Mouse (Mus musculus) thymus, postnatal 0 days (tissue): Measurements from ENCODE around the gene Hoxa9. TPM values are rescaled to one million over a fixed set of nuclear protein-coding genes. Genes with fewer than 3 reads are reported as not detected.

ENCODE experiments used
- DNase-seq: peaks from one replicate; pipeline ENCODE4 v3.0.0-alpha.2; 2015; ENCODE audit warnings: low spot score
- polyA plus RNA-seq: library from polyadenylated mRNA; unstranded; fragments of >200 nt; fragmentation: Nextera tagmentation; extraction: Ambion mirVana; gene quantifications from 2 replicates; pipeline ENCODE4 v1.2.1, GENCODE M21; 2015

Hoxa9 gene
- polyA plus RNA-seq, 1 experiment from 2014 or later = 0.81 TPM

- DNase-seq = no peak
These were observed 1.1 kb downstream of the Hoxa9 start for GRCm38 (mm10) chr6:52229558-52230416.

DNA sequence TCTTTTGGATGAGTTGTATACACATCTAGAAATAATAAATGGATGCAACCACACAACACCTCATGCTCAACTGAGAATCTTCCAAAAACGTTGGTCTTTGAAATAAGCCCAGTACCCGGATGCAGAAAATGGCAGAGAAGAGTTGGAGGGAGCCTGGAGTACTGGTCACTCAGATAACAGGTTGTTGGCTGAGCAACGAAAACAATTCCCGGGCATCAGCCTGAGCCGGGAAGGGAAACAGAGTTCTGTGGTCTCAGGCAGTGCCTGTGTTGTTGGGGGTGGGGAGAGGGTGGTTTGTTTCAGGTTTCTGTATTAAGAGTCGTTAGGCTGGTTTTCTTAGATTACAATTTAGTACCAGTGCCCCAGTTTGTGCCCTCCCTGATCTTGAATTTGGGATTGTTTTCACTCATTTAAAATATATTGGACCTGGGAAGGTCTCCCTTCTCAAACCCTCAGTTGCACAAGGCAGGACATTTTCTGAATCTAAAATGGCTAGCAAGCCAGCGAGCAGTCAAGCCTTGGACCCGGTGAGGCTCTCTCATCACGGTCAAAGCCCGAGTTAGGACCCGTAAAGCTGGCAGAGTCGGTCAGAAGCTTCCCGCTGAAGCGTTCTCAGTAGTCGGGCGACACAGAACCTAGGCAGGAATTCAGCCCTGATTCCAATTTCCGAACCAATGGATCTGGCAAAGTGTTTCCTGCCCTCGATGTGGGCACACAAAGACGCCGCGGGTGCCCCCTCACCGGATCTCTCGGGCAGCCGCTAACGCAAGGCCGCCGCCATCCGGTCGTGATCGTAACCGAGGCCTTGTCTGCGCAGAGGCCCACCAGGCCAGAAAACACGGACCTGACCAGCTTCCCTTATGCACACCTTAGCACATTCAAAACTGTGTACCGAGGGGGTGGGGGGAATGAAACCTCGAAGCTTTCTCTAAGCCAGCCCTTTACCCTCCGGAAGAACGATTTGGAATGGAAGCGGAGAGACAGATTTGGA lies 2.1 kb downstream of the Hoxa9 start:
- DNase-seq = no peak

- DNase-seq = no peak
These were observed 3.2 kb downstream of the Hoxa9 start for GRCm38 (mm10) chr6:52227470-52228222.

DNA sequence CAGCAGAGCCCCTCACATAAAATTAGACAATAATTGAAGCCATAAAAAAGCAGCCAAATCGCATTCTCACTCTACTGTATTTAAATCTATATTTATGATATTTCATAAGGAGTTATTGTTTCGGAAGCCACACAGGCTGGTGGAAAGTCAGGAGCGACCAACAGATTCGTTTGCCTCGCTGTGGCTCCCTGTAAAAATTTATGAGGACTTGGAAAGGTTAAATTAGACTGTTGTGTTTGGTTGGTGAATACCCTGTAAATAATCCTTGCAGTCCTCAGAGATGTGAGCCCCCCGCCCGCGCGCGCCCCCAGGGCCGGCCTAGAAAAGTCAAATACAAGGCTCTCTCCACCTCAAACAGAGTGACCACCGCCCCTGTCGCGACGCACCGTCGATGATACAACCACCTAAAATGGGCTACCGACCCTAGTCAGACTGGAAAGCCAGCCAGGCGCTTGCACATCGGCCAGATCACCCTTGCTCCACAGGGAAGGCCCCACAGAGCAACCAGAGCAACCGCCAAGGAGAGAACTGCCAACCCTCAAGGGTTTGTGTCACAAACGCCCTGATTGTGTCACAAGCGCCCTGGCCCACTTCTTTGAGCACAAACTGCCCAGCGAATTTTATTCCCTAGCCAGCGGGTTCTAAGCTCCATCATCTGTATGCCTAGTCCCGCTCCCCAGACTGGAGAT lies 4.2 kb downstream of the Hoxa9 start:
- no peak for DNase-seq

GRCm38 (mm10) chr6:52225612-52226568 lies 5.0 kb downstream of the Hoxa9 start:
- no peak for DNase-seq

DNA sequence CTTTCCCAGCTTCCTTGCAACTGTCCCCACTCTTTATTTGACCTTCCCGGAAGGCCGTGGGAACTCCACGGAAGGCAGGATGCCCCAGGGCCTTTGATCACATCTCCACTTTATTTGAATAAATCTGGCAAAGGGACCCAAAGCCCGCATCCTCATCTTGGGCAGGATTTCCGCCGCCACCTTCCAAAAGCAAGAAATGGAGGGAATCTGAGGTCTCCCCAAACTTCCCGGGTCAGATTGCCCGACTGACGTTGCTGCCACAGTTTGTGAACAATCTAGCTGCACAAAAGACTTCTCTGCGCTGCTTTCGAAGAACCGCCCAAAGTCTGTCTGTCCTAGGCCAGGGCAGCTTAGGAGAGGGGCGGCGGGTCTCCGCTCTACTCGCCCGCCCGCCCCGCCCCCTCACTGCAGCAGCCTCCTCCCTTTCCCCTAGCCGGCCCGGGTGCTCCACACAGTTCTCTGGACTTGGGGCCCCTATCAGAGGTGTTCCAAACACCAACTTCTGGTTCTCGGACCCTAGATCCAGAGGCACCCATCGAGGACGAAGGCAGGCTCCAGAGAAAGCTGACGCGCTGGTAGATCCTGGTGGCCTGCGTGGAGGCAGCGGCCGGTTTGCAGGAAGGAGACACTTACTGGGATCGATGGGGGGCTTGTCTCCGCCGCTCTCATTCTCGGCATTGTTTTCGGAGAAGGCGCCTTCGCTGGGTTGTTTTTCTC lies 5.8 kb downstream of the Hoxa9 start:
- DNase-seq = no peak

DNA sequence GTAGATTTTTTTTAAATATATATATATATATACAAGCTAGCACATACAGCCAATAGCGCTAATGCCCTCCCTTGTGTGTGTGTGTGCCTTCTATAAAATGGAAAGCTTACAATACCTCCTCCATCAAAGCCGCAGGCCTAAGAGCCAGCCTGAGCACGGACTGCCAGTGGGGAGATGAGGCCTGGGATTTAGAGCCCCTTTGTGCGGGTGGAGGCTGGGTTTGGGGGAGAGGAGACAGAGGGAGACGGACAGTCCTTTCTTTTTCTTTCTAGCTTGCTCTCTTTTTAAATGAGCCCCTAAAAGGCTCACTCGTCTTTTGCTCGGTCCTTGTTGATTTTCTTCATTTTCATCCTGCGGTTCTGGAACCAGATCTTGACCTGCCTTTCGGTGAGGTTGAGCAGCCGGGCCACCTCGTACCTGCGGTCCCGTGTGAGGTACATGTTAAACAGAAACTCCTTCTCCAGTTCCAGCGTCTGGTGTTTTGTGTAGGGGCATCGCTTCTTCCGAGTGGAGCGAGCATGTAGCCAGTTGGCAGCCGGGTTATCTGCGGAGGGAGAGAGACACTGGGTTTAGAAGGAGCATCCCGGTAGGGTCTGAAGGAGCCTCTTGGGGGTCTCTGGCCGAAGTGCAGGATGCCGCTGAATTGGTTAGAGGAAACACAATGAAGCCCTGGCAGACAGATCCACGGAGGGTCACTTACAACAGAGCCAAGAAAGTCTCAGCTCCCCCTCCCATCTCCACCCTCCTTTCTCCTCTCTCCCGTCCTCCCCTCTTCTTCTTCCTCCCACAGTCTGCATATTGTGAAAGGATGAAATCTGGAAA lies 6.7 kb downstream of the Hoxa9 start:
- no peak for DNase-seq

DNA sequence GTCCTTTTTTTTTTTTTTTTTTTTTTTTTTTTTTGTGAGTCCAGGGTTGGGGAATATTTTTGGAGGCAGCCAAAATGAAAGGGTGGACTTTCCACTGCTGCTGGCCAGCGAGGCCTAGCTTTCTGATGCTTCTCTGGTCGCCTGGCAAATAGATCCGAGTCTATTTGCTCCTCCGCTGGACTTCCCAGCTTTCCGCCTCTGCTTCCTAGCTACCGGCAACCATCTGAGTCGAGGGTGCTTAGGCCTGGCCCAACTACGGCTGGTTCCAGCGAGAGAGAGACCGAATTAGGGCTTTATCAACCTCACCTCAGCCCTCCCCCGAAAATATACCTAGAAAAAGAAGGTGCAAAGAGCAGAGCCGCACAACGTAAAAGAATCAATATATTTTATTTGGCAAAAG lies 8.2 kb downstream of the Hoxa9 start:
- DNase-seq = no peak

- no peak for DNase-seq
These were observed 8.8 kb downstream of the Hoxa9 start for GRCm38 (mm10) chr6:52221993-52222685.

DNA sequence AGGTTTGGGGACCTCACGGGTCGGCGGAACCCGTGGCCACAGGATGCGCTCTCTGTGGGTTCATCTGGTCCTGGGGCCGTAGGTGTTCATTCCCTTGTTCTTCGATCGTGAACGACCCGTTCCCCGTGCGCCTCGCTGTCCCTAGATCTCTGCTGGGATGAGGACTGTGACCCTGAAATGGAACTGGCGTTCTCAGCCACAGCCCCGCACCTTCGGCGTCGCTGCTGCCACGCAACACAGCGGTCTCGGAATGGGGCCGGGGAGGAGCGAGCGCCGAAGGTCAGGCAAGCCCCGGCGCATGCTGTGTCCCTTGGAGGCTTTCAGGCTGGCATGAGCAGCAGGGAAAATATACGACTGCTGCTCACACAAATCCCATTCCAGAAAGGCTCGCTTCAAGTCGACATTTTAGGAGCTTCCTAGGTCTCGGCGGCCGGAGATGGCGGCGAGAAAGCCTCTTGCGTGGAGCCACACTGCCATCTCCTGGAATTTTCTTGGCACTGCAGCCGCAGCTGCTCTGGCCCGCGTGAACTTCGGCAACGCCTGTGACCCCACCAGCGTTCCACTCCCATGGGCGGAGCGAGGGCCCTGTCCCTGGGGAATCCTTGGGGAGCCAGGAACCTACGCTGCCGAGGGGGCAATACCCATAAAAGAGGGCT lies 9.4 kb downstream of the Hoxa9 start, which contains the start of gene Hoxa7:
TSS of gene Hoxa7 (minus strand) at position 518 of the 656 bp plus-strand sequence.
- peak; percentile 83 for DNase-seq

- no peak for DNase-seq
These were observed 10.0 kb downstream of the Hoxa9 start for GRCm38 (mm10) chr6:52220865-52221310.

GRCm38 (mm10) chr6:52220003-52220864 lies 10.7 kb downstream of the Hoxa9 start:
- DNase-seq = no peak

GRCm38 (mm10) chr6:52219234-52219942 lies 11.5 kb downstream of the Hoxa9 start:
- DNase-seq = no peak

DNA sequence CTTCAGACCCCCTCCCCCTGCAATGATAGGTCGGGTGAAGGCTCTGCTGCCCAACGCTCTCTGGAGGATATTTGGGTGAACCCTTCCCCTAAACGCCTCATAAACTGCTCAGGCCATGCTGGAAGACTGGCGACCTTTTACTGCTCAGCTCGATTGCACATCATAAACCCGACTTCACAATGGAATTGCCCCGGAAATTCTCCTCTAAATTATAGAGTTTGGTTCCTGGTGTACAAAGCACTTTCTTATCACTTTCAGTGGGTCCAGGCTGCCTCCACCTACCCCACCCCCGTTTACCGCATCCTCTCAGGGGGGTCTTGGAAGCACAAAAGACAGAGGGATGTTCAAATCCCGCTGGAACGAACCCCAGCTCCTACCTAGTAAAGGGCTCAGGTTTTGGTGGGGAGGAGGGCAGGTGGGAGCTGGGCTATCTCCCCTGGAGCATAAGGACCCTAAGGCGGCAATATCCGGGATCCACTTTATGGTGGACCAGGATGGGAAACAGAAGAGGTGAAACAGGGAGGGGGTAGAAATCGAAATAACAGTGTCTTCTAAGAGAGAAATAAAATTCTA lies 12.2 kb downstream of the Hoxa9 start:
- no peak for DNase-seq
